ENCODE assay signal across 25 mouse cellular contexts in genomic region chr4:142064582-142065228, GRCm38 (mm10). TPM values are rescaled to one million over a fixed set of nuclear protein-coding genes. Genes with fewer than 3 reads are reported as not detected.
A peak's percentile ranks its signal among the peaks of the same experiment; 100 is the strongest.
DNase-seq lines count a peak whose midpoint lies in the region; ATAC-seq and TF ChIP-seq lines count a peak whose summit lies in the region.
"Had no signal": no experiment of that assay in that cellular context is flagged by ENCODE, and none has a peak within 500 bp of the region (broad histone marks: within the 10 kb centered on the region; RNA-seq: fewer than 3 reads in every experiment).

No protein-coding gene starts in this region.

- no peak overlapping the region for H3K4me2 ChIP-seq in intestine, embryonic 14.5 days (ENCODE audit: low read length)
- no peak overlapping the region for H3K4me2 ChIP-seq in intestine, postnatal 0 days (replicated peaks; ENCODE audit: low read depth)
- H3K4me2 ChIP-seq in liver, embryonic 15.5 days: 0 out of 2 replicates have a peak overlapping the region, but pooled peaks have one; percentile 41
- H3K4me2 ChIP-seq in stomach, embryonic 15.5 days: no peak overlapping the region
- H3K4me2 ChIP-seq: heart, embryonic 15.5 days; limb, embryonic 13.5 days; midbrain, embryonic 11.5 days had no signal

- H3K27me3 ChIP-seq in intestine, embryonic 14.5 days (replicated peaks; ENCODE audit: control insufficient read depth, insufficient read depth, low read length): no peaks in the 10 kb centered on the region
- H3K27me3 ChIP-seq in intestine, postnatal 0 days (replicated peaks; ENCODE audit: control insufficient read depth, insufficient read depth, low read length): no peaks in the 10 kb centered on the region
- H3K27me3 ChIP-seq in liver, embryonic 15.5 days: peaks cover 19% of the 10 kb centered on the region; the same call in 1 of the 2 replicates
- no peaks in the 10 kb centered on the region for H3K27me3 ChIP-seq in stomach, embryonic 15.5 days (replicated peaks)
- H3K27me3 ChIP-seq: heart, embryonic 15.5 days; limb, embryonic 13.5 days had no signal

- in situ Hi-C loops in ES-E14 (cut with MboI; ENCODE audit: low sequenced_read_pairs in 2 of 2, unreplicated experiment in 2 of 2): no loop called here

- ATAC-seq in intestine, embryonic 14.5 days (replicated peaks; ENCODE audit: low FRiP score, low TSS enrichment, low read depth): no peak
- ATAC-seq in intestine, postnatal 0 days: no peak
- no peak for ATAC-seq in liver, embryonic 15.5 days (ENCODE audit: insufficient read depth)
- ATAC-seq in stomach, embryonic 15.5 days (ENCODE audit: insufficient read depth, low FRiP score, low read depth): no peak
- ATAC-seq: forebrain, postnatal 0 days; hindbrain, postnatal 0 days had no signal

- H3K4me1 ChIP-seq in intestine, embryonic 14.5 days (replicated peaks; ENCODE audit: control insufficient read depth, insufficient read depth, low read length): peaks cover 34% of the 10 kb centered on the region
- H3K4me1 ChIP-seq in intestine, postnatal 0 days (replicated peaks; ENCODE audit: control insufficient read depth, insufficient read depth, low read length): peaks cover 17% of the 10 kb centered on the region; the same call in 1 of the 2 replicates
- peaks cover 62% of the 10 kb centered on the region for H3K4me1 ChIP-seq in liver, embryonic 15.5 days (replicated peaks)
- H3K4me1 ChIP-seq in ES-E14 (ENCODE audit: control insufficient read depth in 2 of 2, insufficient read depth in 2 of 2, low read length in 2 of 2, poor library complexity in 1 of 2): peaks cover 48 to 64% of the 10 kb centered on the region in 2 experiments
- peaks cover 52% of the 10 kb centered on the region for H3K4me1 ChIP-seq in stomach, embryonic 15.5 days

- 0 out of 2 replicates have a peak overlapping the region, but pooled peaks have one; percentile 1 for H3K27ac ChIP-seq in intestine, embryonic 14.5 days (ENCODE audit: low read depth)
- no peak overlapping the region; the same call in 1 of the 2 replicates for H3K27ac ChIP-seq in intestine, postnatal 0 days (ENCODE audit: low read depth, low read length)
- no peak overlapping the region; the same call in 1 of the 2 replicates for H3K27ac ChIP-seq in liver, embryonic 15.5 days (replicated peaks)
- peak overlapping the region; percentile 73 for H3K27ac ChIP-seq in ES-E14 (ENCODE audit: insufficient read depth, low read depth, low read length, poor library complexity, severe bottlenecking)
- H3K27ac ChIP-seq in stomach, embryonic 15.5 days: peak overlapping the region; percentile 90
- H3K27ac ChIP-seq: forebrain, embryonic 10.5 days; hindbrain, embryonic 10.5 days; hindbrain, postnatal 0 days; limb, embryonic 13.5 days had no signal

- DNase-seq in intestine, embryonic 14.5 days (ENCODE audit: low spot score): no peak
- DNase-seq in liver (no peak), ES-E14 (ENCODE audit: low read depth, low spot score) (no peak)
- no peak for DNase-seq in frontal cortex, postnatal 14 days (ENCODE audit: low spot score in 2 of 2)
- DNase-seq: cerebellum, adult 11 months; cerebellum, postnatal 25 days; embryo, embryonic 11 days; forebrain, postnatal 0 days; lung, adult 2 months; retina, postnatal 1 day; right cerebral cortex, postnatal 4 days; thymus, postnatal 36 days had no signal

- H3K36me3 ChIP-seq in intestine, embryonic 14.5 days (ENCODE audit: control insufficient read depth, insufficient read depth, low read length): no peaks in the 10 kb centered on the region
- peaks cover 8% of the 10 kb centered on the region for H3K36me3 ChIP-seq in intestine, postnatal 0 days (ENCODE audit: control insufficient read depth, insufficient read depth)
- no peaks in the 10 kb centered on the region for H3K36me3 ChIP-seq in liver, embryonic 15.5 days (replicated peaks)
- H3K36me3 ChIP-seq in ES-E14 (ENCODE audit: control insufficient read depth, insufficient read depth, low read length, poor library complexity, severe bottlenecking): no peaks in the 10 kb centered on the region
- H3K36me3 ChIP-seq in stomach, embryonic 15.5 days: no peaks in the 10 kb centered on the region
- H3K36me3 ChIP-seq: forebrain, embryonic 10.5 days; G1E; heart, embryonic 15.5 days; hindbrain, embryonic 10.5 days; limb, embryonic 13.5 days had no signal

- no peak overlapping the region for H3K4me3 ChIP-seq in intestine, embryonic 14.5 days (ENCODE audit: low read depth, low read length)
- H3K4me3 ChIP-seq in intestine, postnatal 0 days (ENCODE audit: low read depth, low read length): no peak overlapping the region
- H3K4me3 ChIP-seq in liver, embryonic 15.5 days (replicated peaks): no peak overlapping the region
- H3K4me3 ChIP-seq in ES-E14 (ENCODE audit: insufficient read depth in 1 of 2, low read depth in 1 of 2, low read length in 2 of 2, poor library complexity in 1 of 2, severe bottlenecking in 1 of 2): no peak overlapping the region
- no peak overlapping the region for H3K4me3 ChIP-seq in stomach, embryonic 15.5 days (replicated peaks)
- H3K4me3 ChIP-seq: forebrain, embryonic 10.5 days; heart, embryonic 15.5 days; hindbrain, embryonic 10.5 days; limb, embryonic 13.5 days had no signal

- H3K9me3 ChIP-seq in intestine, embryonic 14.5 days (ENCODE audit: control insufficient read depth, low read length): no peaks in the 10 kb centered on the region
- H3K9me3 ChIP-seq in intestine, postnatal 0 days (ENCODE audit: control insufficient read depth): no peaks in the 10 kb centered on the region
- no peaks in the 10 kb centered on the region for H3K9me3 ChIP-seq in liver, embryonic 15.5 days (replicated peaks)
- H3K9me3 ChIP-seq in ES-E14 (ENCODE audit: control insufficient read depth, insufficient read depth, low read depth, low read length): no peaks in the 10 kb centered on the region
- H3K9me3 ChIP-seq in stomach, embryonic 15.5 days: no peaks in the 10 kb centered on the region
- H3K9me3 ChIP-seq: forebrain, embryonic 10.5 days; heart, embryonic 15.5 days; hindbrain, embryonic 10.5 days; limb, embryonic 13.5 days had no signal

- 86% methylated on average over 11 of the region's 11 CpGs for WGBS in intestine, embryonic 14.5 days
- WGBS in intestine, postnatal 0 days: 68% methylated on average over 11 of the region's 11 CpGs
- 75% methylated on average over 11 of the region's 11 CpGs for WGBS in liver, embryonic 15.5 days (ENCODE audit: insufficient replicate concordance)
- 79% methylated on average over 11 of the region's 11 CpGs for WGBS in stomach, embryonic 15.5 days

- TF ChIP-seq CTCF in intestine, postnatal 0 days (IDR thresholded peaks at IDR 0.05; ENCODE audit: low read depth): no peak

- no peak overlapping the region for H3K9ac ChIP-seq in intestine, embryonic 14.5 days (ENCODE audit: low read length)
- no peak overlapping the region for H3K9ac ChIP-seq in intestine, postnatal 0 days (ENCODE audit: low read depth, low read length)
- H3K9ac ChIP-seq in liver, embryonic 15.5 days: no peak overlapping the region
- H3K9ac ChIP-seq in ES-E14 (ENCODE audit: insufficient read depth, low read depth, low read length, poor library complexity, severe bottlenecking): no peak overlapping the region
- H3K9ac ChIP-seq in stomach, embryonic 15.5 days: no peak overlapping the region
- H3K9ac ChIP-seq: forebrain, postnatal 0 days; heart, embryonic 15.5 days; limb, embryonic 13.5 days had no signal

TF ChIP-seq in ES-E14, 5 proteins besides CTCF, POLR2A, EP300 and RAD21:
- TF ChIP-seq ZC3H11A (IDR thresholded peaks at IDR 0.05; ENCODE audit: borderline replicate concordance, low read depth, low read length): no peak
TF ChIP-seq in ES-E14: peak in this region for 0.

RNA-seq across cellular contexts. Expression of gene Tmem51, which starts 19.4 kb away (rescaled TPM):
- polyA plus RNA-seq in intestine, embryonic 14.5 days (2014; fragmentation: Nextera tagmentation; extraction: Ambion mirVana): 42.9 and 45.5 TPM in 2 replicates
- polyA plus RNA-seq in intestine, postnatal 0 days (2015; fragmentation: Nextera tagmentation; extraction: Ambion mirVana): 212 and 256 TPM in 2 replicates
- polyA plus RNA-seq in liver, embryonic 15.5 days (2015; fragmentation: Nextera tagmentation; extraction: Ambion mirVana): 16.2 and 17.6 TPM in 2 replicates
- 13.6 and 24.0 TPM in 2 replicates for total RNA-seq in ES-E14 (2012; rRNA removed)
- 62.4 and 64.8 TPM in 2 replicates for polyA plus RNA-seq in stomach, embryonic 15.5 days (2015; fragmentation: Nextera tagmentation; extraction: Ambion mirVana)
- polyA plus RNA-seq: C2C12, G1E had no signal

RNA-seq across cellular contexts. Expression of gene Fhad1, which starts 49.8 kb away (rescaled TPM):
- 1.8 and 2.2 TPM in 2 replicates for polyA plus RNA-seq in intestine, embryonic 14.5 days (2014; fragmentation: Nextera tagmentation; extraction: Ambion mirVana)
- 1.2 and 1.4 TPM in 2 replicates for polyA plus RNA-seq in intestine, postnatal 0 days (2015; fragmentation: Nextera tagmentation; extraction: Ambion mirVana)
- 0.24 TPM in 1 of 2 replicates, not detected in the other for polyA plus RNA-seq in liver, embryonic 15.5 days (2015; fragmentation: Nextera tagmentation; extraction: Ambion mirVana)
- total RNA-seq in ES-E14 (2012; rRNA removed): 0.49 and 0.74 TPM in 2 replicates
- polyA plus RNA-seq in stomach, embryonic 15.5 days (2015; fragmentation: Nextera tagmentation; extraction: Ambion mirVana): 2.0 and 2.7 TPM in 2 replicates
- total RNA-seq: gastrocnemius, adult 8-10 months; granulocyte monocyte progenitor cell, adult 5-6 weeks had no signal
- polyA plus RNA-seq: G1E had no signal

Comparison
In these comparisons a context has a peak if more than half of its experiments do, and no peak if none do; other contexts are left out.
1. H3K27ac ChIP-seq: peak in intestine, embryonic 14.5 days (single experiment), ES-E14 (single experiment) and stomach, embryonic 15.5 days (single experiment); none in intestine, postnatal 0 days (single experiment) and liver, embryonic 15.5 days (single experiment).